Mouse (Mus musculus) testis, adult 2 months (tissue): Measurements from ENCODE around the gene C2cd4a.

Experiments used
- CTCF ChIP-seq: fragments of 200-500 bp; IDR thresholded peaks from 2 replicates; pipeline ENCODE4 v1.5.1; 2012; ENCODE audit warnings: low read depth, mild to moderate bottlenecking, inconsistent platforms, low read length, moderate library complexity; ENCODE audit not compliant: control insufficient read depth, insufficient read depth, insufficient replicate concordance
- POLR2A ChIP-seq: fragments of 200-500 bp; IDR thresholded peaks from 2 replicates; pipeline ENCODE4 v1.6.1; 2012; ENCODE audit warnings: low read depth, mild to moderate bottlenecking, inconsistent platforms, low read length, moderate library complexity; ENCODE audit not compliant: control insufficient read depth

GRCm38 (mm10) chr9:67865411-67865810 lies 33.3 kb upstream of the C2cd4a start:
- TF ChIP-seq CTCF (no peak), POLR2A (no peak)
